Mouse (Mus musculus): ENCODE measurements around the gene Apol7a. TPM values are rescaled to one million over a fixed set of nuclear protein-coding genes. Genes with fewer than 3 reads are reported as not detected.

Apol7a gene
- total RNA-seq, 2 experiments from 2014 or later: 0.48 to 0.68 TPM

DNA sequence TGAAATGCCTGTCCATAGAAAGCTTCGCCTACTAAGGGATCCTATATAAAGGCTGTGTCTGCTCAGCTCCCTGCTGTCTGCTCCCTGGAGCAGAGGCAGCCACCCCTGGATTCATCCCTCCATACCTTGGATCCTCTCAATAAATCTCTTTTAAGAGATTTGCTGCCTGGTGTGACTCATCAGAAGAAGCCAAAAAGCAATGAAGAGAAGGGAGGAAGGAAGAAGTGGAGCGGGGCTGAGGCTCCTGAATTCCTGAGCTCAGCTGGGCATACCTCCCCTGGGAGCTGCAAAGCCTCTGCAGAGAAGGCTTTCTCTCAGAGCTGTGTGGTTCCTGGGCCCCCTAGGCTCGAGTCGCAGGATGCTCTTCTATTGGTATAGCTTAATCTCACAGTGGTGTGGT lies 19.0 kb downstream of the Apol7a start:
- intact Hi-C loops (cut with DNase I): no loop called here
- DNase-seq (ENCODE audit: low spot score in 2 of 2): no peak

DNA sequence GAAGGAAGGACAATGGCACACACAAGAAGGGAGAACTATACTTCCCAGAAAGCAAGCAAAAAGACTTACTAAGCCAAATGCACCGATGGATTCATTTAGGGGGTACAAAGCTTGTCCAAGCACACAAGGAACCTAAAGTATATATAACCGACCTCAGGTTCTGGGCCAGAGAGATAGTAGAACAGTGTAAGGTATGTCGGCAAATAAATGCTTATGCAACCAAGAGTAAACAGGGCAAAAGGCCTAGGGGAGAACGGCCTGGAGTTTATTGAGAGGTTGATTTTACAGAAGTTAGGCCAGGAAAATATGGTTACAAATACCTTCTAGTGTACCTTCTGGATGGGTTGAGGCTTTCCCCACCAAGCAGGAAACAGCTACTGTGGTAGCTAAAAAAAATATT lies 21.5 kb downstream of the Apol7a start:
- no peak for DNase-seq (ENCODE audit: low spot score in 2 of 2)
- intact Hi-C loops (cut with DNase I): no loop called here

DNA sequence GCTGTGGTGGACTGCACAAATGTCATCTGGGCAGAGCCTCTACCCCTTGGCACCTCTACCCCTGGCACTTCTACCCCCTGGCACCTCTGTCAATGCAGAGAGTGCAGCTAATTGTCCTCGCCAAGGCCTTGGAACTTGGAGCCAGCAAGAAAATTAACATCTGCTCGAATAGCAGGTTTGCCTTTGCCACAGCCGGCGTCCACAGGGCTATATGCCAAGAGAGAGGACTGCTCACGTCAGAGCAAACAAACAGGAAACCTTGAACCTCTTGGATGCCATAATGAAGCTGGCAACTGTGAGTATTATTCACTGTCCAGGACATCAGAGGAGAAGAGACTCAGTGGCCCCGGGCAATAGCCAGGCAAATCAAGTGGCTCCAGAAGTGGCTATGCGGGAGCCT lies 22.0 kb downstream of the Apol7a start:
- intact Hi-C loops (cut with DNase I): no loop called here
- no peak for DNase-seq (ENCODE audit: low spot score in 2 of 2)

DNA sequence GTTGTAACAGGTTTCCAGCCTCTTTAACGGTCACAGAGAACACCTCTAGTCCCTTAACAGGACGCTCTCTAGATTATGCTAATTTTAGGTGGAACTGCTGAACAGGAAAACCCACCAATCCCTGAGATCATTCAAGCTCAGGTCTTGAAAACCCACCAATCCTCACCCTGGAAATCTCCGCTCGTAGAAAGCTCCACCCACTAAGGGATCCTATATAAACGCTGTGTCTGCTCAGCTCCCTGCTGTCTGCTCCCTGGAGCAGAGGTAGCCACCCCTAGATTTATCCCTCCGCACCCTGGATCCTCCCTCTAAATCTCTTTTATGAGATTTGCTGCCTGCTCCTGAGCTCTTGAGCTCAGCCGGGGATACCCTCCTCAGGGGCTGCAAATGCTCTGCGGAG lies 28.3 kb downstream of the Apol7a start:
- no peak for DNase-seq (ENCODE audit: low spot score in 2 of 2)
- intact Hi-C loops (cut with DNase I): no loop called here

DNA sequence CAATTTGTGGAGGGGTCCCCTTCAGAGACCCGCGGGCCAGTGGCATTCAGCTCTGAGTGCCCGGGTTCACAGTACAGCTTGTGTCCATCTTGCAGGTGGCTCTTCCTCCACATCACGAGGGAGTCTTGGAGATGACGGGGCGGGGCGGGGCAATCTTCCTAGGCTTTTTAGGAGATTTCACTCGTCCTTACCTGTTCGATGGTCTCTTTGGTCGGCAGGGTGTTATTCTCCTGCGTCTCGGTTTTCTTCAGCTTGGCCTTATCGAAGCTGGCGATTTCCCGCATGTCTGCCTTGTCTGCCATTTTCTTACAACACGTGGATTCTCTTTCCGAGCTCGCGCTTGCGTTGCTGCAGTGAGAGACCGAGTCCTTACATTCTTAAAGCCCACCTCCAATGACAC lies 28.9 kb downstream of the Apol7a start:
- no peak for DNase-seq (ENCODE audit: low spot score in 2 of 2)
- intact Hi-C loops (cut with DNase I): loop anchor here (5.0 to 10.0 kb wide), 3 partner anchors 215 to 395 kb away; no protein-coding TSS in a partner anchor

DNA sequence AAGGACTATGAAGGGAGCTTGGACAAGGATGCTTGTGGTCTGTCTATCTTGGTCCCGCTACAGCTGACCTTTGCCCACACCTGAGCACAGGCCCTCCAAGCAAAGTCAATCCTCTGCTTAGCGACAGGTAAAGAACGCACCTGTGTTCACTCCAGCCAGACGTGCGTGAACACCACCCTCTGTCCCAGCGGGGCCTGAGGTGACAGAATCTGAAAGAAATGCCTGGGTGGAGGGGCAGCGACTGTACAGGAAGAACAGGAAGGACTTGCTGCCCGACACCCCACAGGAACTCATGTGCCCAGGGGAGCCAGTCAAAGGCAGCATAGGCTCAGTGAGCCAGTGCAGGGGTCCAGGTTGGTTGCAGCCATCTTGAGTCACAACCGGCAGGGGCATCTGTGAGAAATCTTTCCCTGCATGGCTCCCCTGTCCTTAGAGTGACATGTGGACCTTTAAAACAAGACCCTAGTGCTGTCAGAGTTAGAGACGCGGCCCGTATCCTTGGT lies 30.0 kb downstream of the Apol7a start:
- DNase-seq (ENCODE audit: low spot score in 2 of 2): no peak
- intact Hi-C loops (cut with DNase I): loop anchor here (5.0 to 10.0 kb wide), 3 partner anchors 214 to 394 kb away; no protein-coding TSS in a partner anchor

DNA sequence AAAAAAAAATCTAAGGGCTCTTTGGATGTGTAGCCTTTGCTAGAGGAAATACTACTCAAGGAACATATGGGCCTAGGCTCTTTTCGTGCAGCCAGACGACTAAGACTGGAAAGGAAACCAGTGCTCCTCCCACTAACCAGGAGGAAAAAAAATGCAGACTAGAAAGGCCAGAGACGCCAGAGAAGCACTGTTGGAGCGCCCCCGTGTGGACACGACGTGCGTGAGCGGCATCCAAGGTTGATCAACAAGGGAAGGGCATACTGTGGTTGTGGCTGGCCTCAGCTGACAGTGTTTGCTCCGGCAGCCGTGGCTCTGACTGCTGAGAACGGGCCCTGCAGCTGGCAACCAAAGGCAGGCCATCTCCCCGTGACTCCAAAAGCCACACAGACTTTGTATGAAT lies 30.8 kb downstream of the Apol7a start:
- intact Hi-C loops (cut with DNase I): loop anchor here (5.0 to 10.0 kb wide), 3 partner anchors 213 to 393 kb away; no protein-coding TSS in a partner anchor
- DNase-seq (ENCODE audit: low spot score in 2 of 2): peak; percentile 97 to 98

DNA sequence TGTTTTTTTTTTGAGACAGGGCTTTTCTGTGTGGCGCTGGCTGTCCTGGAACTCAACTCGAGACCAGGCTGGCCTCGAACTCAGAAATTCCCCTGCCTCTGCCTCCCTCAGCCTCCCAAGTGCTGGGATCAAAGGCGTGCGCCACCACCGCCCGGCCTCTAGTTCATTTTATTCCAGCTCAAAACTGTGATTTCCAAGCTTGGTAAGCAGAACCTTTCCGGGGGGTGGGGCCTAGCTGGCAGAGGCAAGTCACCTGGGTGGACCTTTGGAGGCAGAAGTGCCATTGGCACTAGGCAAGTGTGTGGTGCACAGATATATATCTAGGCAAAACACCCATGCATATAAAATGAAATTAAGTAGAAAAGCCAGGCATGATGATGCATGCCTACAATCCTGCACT lies 31.4 kb downstream of the Apol7a start:
- intact Hi-C loops (cut with DNase I): loop anchor here (5.0 to 10.0 kb wide), 3 partner anchors 213 to 393 kb away; no protein-coding TSS in a partner anchor

DNA sequence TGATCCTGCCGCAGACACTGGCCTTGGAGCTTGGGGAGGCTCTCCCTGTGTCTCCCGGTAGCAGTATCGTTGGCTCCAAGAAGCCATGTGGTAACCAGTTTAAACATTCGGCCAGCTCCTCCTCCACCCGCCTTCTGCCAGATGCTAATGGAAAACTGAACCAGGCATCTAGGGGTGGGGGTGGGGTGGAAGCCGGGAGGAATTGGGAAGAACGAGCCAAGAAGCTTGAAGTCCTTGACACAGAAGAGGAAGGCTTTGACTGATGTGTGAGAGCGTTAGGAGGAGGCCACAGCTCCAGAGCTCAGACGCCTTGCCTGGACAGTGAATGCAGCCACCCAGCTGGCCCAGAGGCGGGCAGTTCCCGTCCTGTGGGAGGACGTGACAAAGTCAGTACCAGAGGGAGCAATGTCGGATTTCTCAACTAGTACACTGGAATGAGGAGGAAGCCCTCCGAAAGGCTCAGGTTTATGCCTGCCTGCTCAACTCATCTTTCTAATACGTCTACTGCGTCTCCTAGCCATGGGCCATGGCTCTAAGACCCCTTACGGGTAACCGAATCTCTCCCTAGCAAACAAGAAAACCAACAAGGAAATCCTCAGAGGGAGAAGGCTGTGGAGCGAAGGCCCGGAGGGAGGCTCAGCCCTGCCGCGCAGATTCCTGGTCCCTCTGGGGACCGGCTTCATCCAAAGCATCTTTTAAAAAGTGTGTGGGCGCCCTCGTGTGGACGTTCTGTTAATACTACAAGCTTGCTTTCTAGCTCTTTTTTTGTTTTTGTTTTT lies 32.0 kb downstream of the Apol7a start:
- peak; percentile 81 to 85 for DNase-seq (ENCODE audit: low spot score in 2 of 2)
- intact Hi-C loops (cut with DNase I): loop anchor here (5.0 to 10.0 kb wide), 3 partner anchors 212 to 392 kb away; no protein-coding TSS in a partner anchor

More for the DNA sequence above, 31.4 kb downstream of the Apol7a start:
- no peak for DNase-seq (ENCODE audit: low spot score in 2 of 2)

DNA sequence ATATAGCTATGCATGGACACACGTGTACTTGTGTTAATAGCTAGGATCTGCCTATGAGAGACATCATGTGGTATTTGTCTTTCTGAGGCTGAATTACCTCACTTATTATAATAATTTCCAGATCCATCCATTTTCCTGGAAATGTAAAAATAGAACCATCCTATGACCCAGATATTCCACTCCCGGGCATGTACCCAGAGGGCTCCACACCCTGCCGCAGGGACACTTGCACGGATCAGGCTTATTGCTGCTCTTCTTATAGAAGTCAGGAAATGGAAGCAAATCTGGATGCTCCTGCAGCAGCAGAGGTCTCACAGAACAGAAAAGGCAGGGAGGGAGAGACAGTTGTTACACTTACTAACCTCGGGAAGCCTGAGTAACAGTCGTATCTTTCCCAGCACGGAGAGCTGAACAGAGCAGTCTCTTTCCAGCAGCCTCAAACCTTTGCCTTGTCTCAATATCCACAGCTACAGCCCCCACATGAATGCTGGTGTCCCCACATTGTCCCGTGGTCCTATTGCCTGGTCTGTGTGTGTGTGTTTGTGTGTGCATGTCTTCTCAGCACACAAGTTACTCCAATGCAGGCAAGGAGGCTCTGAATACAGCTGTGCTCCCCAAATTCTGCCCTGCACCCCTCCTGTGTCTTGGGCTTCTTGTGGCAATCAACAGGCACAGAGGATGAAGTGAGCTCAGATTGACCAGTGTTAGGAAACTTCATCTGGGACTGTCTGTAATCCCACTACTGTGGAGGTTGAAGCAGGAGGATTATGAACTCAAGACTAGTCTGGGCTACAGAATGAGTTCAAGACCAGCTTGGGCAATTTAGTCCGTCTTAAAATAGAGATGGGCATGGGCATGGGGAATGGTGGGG lies 33.0 kb downstream of the Apol7a start:
- DNase-seq (ENCODE audit: low spot score in 2 of 2): no peak
- intact Hi-C loops (cut with DNase I): loop anchor here (5.0 to 10.0 kb wide), 3 partner anchors 211 to 391 kb away; no protein-coding TSS in a partner anchor

DNA sequence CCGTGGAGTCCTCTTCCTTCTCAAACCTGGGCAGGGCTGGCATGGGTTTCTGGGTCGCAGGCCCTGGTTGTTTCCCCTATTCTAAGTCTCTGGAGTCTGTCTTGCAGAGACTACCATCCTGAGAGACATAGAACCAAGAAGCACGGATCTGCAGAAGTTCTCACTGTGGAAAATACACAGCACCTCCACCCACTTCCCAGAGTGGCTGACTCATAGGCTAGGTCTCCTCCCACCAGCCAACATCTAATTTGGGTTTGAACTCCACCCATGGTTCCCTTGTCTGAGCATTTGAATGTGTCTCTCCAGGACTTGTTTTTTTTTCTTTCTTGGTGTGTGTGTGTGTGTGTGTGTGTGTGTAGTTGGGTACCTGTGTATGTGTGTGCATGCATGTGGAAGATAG lies 34.9 kb downstream of the Apol7a start:
- intact Hi-C loops (cut with DNase I): loop anchor here (10.0 kb wide), 2 partner anchors 209 to 389 kb away; no protein-coding TSS in a partner anchor
- DNase-seq (ENCODE audit: low spot score in 2 of 2): peak; percentile 65 to 84

DNA sequence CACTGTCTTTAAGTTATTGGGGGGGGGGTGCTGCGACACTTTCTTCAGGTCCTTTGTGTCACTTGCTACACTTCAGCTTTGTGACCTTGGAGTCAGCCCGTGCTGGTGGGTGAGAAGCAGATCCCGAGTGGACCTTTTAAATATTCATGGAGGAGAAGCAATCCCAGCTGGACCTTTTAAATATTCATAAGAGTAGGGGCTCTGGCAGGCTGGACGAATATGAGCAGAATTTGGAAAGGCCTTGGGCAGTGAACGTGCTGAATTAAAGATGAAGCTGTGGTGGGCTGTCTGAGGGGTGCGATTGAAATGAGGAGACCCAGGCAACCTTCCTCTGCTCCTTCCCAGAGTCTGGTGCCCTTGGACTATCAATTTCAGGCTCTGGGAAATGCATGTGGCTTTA lies 35.3 kb downstream of the Apol7a start:
- intact Hi-C loops (cut with DNase I): loop anchor here (10.0 kb wide), 2 partner anchors 209 to 389 kb away; no protein-coding TSS in a partner anchor
- no peak for DNase-seq (ENCODE audit: low spot score in 2 of 2)

DNA sequence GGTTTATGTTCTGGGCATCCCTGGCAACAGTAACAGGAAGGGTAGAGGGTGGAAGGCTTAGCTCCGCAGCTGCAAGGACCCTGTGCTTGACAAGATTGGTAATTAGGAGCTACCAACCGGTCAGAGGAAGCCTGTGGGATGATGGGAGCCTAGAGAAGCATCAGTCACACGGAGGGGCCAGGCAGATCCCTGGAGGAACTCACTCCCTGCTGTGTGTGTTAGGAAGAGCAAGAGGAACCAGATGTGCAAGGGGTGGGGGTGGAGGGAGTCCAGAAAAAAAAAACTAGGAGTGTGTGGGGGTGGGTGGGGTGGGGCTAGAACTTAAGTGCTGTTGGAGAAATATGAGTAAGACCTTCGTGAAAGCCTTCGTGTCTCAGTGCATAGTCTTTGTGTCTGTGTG lies 36.0 kb downstream of the Apol7a start:
- intact Hi-C loops (cut with DNase I): loop anchor here (10.0 kb wide), 2 partner anchors 208 to 388 kb away; no protein-coding TSS in a partner anchor
- DNase-seq (ENCODE audit: low spot score in 2 of 2): no peak

DNA sequence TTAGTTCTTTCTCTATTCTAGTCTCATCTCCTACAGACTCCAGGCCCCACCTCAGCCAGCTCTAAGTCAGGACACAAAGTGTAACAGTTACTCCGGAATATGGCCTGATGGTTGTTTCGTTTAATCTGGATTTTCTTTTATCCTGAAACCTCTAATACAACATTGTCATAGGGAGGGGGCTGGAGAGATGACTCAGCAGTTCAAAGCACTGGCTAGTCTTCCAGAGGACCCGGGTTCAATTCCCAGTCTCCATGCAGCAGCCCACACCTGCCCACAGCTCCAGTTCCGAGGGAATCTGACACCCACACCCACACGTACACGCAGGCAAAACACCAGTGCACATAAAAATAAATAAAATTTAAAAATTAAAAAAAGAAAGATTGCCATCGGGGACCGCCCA lies 39.0 kb downstream of the Apol7a start:
- intact Hi-C loops (cut with DNase I): loop anchor here (5.0 to 10.0 kb wide), 4 partner anchors 53 to 385 kb away; partner anchors contain the start of gene Rbfox2
- no peak for DNase-seq (ENCODE audit: low spot score in 2 of 2)

DNA sequence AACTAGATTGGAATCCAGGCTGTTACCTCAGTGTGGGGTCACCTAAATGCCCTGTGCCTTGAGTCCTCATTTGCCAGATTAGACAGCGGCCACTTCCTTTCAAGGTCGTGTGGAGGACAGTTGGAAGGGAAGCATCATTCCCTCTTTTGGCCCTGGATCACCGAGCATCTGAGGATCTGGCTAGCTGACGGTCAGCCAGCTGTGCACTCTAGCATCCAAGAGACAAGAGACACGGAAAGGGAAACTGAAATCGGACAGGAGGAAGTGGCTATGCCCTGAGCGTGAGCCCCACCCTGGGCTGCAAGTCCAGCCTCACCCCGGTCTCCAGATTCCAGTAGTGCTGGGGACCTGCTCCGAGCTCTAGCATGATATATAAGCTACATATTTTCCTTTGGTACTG lies 39.4 kb downstream of the Apol7a start:
- no peak for DNase-seq (ENCODE audit: low spot score in 2 of 2)
- intact Hi-C loops (cut with DNase I): loop anchor here (5.0 kb wide), 2 partner anchors 52 to 132 kb away; partner anchors contain the start of gene Rbfox2

DNA sequence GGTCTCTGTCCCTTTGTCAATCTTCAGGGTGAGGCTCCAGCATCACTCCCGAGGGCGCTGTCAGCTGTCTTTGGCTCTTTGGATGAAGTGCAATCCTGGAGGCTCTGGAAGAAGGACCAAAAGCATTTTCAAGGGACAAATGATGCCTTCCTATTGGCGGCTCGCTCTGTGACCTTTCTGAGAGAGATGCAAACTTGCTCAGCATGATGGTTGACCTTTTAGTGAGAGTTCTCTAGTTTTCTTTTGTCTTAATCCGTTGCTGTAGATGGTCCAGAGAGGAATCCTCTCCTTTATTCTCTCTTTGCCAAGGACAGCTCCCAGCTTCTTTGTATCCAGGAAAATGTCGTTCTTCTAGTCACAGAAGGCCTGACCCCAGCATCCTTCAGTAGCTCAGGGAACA lies 39.8 kb downstream of the Apol7a start:
- intact Hi-C loops (cut with DNase I): loop anchor here (5.0 kb wide), 2 partner anchors 52 to 132 kb away; partner anchors contain the start of gene Rbfox2
- DNase-seq (ENCODE audit: low spot score in 2 of 2): no peak

DNA sequence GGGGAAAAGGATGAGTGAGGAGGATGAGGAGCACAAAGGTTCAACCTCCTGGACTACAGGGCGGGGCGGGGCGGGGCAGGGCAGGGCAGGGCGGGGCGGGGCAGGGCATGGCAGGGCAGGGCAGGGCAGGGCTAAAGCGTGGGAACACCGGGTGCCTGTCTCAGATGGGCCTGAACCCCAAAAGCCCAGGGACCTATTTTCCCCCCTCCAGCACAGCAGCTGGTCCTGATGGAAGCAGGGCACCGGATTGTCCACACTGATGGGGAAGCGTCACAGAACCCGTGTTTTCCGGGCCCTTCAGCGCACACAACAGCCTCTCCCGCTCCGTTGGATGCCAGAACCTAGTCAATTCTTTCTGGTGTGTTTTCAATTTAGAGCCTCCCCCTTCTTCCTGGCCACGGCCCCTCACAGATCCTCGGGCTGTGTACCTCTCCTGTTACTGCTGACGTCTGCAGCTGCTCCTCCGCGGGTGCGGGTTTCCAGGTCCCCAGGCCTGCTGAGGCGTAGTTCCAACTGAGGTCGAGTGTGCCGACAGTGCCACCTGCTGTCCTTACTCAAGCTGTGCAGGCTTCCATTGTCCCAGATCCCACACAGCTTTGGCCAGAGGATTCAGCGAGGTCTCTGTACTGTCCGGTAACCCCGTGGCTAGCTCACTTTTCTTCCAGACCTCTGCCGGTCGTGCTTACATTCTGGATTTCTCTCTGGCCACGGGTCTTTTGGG lies 40.4 kb downstream of the Apol7a start:
- intact Hi-C loops (cut with DNase I): loop anchor here (5.0 kb wide), 2 partner anchors 51 to 131 kb away; partner anchors contain the start of gene Rbfox2
- peak; percentile 87 to 92 for DNase-seq (ENCODE audit: low spot score in 2 of 2)

DNA sequence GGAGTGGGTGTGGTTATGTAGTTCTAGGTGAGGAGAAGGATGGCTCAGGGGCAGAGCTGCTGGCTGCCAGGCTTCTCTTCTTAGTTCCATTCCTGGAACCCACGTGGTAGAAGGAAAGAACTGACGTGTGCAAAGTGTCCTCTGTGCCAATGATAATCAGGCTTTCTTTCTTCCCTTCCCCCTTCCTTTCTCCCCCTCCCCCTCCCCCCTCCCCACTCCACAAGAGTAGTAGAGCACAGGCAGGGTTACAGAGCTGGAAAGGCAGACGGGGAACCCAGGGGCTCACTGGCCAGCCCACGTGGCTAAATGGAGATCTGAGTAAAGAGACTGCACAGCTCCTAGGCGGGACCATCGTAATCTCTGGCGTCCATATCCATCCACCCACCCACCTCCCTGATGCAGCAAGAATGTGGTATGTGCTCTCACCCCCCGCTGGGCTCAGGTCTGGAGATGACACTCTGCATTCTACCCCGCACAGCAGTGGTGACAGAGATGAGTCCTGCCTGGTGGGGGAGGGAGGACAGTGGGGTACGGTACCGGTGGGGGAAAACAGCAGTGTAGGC lies 42.6 kb downstream of the Apol7a start:
- DNase-seq (ENCODE audit: low spot score in 2 of 2): peak; percentile 56 to 85
- intact Hi-C loops (cut with DNase I): loop anchor here (5.0 kb wide), 2 partner anchors 49 to 129 kb away; partner anchors contain the start of gene Rbfox2

Measured in left cerebral cortex, postnatal 14 days (tissue).